Mouse (Mus musculus): ENCODE data around the gene Eif2b2. TPM values are rescaled to one million over a fixed set of nuclear protein-coding genes. Genes with fewer than 3 reads are reported as not detected.

The Eif2b2 gene
- total RNA-seq, 2 experiments from 2014 or later = 26.4 to 68.9 TPM

DNA sequence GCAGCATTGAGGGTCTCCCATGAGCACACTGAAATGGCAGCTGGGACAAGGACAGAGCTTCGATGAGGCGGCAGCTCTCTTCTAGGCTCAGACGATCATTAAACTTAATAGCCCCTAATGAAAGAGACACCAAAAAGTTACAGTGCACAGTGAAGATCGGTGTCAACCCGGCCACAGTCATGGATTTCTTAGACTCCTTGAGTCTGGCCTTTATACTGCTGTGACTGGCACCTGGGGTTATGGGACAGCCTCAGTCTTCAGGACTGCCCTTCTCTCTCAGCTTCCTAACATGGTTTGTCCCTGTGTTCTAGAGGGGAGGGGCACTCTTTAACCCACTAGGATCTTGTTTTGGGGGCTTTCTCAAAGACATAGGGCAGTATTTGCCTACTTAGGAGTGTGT, 18.3 kb downstream of the Eif2b2 start:
- no peak for ATAC-seq (ENCODE audit: poor library complexity, severe bottlenecking)

DNA sequence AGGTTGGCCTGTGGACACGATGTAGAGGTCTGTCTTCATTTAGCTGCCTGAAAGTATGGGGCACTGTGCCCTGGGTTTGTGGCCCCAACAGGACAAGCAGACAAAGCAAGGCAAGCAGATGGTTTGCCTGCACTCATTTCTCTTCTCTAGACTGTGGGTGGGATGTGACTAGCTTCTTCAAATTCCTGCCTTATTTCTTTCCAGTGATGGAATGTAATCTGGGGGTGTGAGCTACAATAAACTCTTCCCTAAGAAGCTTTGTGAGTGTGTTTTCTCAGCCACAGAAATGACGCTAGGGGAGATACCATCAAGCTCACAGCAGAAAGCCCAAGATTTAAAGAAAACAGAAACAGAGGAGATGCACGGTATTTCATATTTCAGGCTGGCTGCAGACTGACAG, 32.8 kb downstream of the Eif2b2 start:
- no peak for ATAC-seq (ENCODE audit: poor library complexity, severe bottlenecking)

DNA sequence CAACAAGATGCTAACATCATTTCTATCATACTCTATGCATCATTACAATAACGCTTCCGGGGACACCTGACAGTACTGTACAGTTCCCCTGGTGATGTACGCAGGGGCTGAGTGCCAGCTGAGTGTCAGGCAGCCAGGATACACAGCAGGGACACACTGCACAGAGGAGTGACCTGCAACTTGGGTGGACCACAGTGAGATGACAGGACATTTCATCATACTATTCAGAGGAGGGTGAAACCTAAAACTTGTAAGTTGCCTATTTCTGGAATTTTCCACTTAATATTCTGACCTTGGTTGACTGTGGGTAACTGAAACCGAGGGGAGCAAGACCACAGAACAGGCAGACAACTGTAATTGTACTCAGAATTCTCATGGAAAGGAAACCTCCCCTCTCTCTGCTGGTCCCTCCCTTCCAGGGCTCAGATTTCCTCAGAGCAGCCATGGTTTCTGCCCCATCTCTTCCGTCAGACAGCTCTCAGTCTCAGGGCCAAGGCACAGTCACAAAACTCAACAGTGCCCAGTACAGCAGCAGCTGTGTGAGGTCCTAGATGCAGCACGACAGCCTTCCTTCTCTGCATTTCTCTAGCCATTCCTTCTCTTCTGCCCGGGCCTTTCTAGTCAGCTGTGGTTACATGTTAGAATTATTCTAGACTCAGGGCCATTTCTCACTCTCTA, 36.9 kb downstream of the Eif2b2 start:
- ATAC-seq (ENCODE audit: poor library complexity, severe bottlenecking) = peak; percentile 12; the same call in 1 of the 2 replicates

DNA sequence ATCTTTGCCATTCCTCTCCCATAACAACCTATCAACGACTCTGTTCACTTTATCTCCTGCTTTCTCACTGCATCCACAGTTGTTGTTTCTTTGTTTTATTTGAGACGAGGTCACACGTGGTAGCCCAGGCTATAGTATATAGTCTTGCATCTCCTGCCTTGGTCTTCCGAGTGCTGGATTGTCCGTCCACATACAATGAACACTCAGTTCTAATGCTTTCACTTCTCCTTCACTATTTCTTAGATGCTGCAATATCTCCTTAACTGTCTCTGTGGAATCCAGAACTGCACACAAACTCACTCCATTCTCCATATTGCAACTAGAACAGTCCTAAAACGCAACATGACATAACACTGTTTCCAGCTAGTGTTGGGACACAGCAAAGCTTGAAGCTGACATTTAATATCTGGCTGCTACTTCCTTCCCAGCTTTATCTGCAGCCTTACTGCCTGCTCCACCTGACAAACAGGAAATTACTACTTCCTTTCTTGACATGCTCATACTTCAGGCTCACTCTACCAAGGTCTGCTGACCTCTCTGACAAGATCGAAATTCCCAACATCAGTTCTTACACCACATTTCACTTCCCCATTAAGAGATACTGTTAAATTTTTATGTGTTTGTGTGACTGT, 37.8 kb downstream of the Eif2b2 start:
- peak; percentile 87 for ATAC-seq (ENCODE audit: poor library complexity, severe bottlenecking)

DNA sequence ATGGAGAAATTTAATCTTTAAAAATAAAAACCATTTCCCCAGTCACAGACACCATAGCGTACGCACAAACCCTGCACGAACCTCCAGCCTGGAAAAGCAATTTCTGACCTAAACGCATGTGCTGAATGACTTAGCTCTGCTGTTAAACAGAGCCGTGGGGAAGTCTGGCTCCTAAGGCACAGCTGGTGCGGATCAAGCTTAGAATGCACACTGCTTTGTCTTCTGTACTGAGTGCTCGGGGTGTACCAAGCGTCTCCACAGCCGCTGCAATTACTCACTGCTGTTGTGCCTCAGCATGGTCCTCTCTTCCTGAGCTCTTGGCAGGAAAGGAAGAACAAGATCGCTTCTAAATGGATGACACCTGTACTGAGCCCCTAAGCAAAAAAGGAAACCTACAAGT, 43.2 kb downstream of the Eif2b2 start:
- ATAC-seq (ENCODE audit: poor library complexity, severe bottlenecking) = no peak

DNA sequence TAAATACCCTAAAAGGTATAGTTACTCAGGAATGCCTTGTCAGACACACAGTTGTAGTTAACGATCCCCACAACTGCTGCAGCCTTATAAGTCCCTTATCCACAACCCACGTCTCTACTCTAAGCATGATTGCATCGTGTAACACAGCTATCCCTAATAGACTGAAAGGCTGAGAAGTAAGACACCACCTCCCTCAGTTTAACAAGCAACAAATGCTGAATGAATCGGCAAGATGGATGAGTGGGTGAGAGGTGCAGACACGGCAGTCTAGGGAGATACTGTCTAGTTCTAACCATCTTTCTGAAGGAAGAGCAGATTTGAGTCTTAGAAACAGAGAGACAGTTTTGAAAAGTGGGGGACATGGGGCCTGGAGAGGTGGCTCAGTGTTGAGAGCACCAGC, 43.9 kb downstream of the Eif2b2 start:
- no peak for ATAC-seq (ENCODE audit: poor library complexity, severe bottlenecking)

DNA sequence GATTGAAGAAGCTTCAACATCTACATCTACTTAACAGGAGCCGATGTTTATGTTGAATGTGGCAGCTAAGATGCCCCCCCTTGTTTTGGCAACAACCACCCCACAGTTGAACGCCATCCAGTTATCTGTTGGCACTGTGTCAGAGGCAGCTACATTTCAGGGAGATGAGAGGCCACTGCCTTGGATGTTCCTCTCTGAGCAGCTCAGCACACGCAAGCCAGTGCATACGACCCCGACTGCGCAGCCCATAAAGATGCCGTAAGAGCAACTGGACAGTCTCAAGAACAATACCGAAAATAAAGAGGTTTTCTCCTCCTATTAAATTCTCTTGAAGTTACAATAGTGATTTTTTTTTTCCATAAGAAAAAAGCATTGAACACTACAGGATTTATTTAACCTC, 45.2 kb downstream of the Eif2b2 start:
- ATAC-seq (ENCODE audit: poor library complexity, severe bottlenecking) = no peak

DNA sequence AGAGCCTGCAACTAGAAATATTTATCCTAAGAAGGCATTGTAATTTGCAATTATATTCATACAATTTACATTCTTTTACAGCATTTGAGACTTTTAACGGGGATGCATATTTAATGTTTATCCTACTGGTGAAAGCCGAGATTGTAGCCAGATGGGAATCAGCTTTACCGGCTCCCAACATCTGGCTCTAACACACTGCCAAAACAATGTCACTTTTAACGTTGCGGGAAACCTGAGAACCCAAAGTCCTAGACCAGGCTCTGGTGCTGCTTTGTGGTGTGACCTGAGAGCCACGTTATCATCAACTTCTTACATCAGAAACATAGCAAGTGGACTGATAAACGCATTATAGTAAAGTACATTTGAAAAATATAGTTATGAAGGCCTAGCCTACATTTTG, 45.7 kb downstream of the Eif2b2 start:
- ATAC-seq (ENCODE audit: poor library complexity, severe bottlenecking) = no peak

DNA sequence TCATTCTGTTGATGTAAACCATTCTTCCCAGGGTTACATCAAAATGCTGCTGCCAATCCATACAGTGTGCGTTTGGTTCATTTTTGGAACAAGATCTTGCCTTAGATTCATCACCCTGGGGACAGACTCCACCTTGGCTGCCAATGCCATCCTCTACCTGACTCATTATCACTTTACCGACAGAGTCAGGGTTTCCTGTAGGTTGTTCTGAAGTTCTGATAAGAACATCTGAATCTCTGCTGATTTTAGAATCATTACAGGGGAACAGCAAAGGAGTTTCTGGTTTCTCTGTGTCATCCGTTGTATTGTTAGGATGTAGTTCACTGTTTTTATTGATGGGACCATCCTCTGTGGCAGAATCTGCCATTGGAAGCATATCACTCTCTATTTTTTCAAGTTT, 47.0 kb downstream of the Eif2b2 start:
- ATAC-seq (ENCODE audit: poor library complexity, severe bottlenecking) = no peak

DNA sequence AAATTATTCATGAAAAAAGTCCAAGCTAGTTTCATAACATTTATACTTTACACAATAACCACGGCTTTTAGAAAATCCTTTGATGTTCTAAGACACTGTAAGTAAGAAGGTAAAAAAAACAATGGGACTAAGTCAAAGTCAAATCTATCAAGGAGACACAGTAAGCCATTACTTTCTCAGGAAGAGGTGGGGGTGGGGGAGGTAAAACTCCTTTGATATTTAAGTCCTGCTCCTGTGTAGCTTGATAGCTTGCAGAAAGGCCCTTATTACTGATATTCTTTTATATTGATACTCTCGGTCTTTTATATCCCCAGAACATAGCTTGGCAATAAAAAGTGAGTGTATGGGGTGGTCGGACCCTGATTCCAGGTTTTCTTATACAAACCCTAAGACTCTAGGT, 50.5 kb downstream of the Eif2b2 start:
- no peak for ATAC-seq (ENCODE audit: poor library complexity, severe bottlenecking)

DNA sequence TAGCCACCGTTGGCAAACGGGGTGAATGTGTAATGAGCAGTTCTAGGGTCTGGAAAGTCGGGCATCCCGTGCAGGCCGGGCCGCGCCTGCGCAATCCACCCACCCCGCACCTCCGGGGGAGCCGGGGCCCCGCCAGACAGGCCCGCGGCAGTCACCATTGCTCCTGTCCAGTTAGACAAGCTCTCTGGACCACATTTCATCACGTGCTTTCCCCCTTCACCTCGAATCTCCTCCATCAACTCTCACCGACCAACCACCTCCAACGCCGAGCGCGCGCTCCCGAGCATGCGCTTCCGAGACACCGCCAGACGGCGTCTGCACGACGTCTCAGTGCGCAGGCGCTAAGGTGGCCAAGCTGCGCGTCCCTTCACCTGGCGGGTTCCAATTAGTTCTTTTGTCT, 51.0 kb downstream of the Eif2b2 start, which contains the start of gene Mlh3:
Mlh3 (minus strand) TSS at position 281 of the 400 bp plus-strand sequence.
- peak; percentile 94 for ATAC-seq (ENCODE audit: poor library complexity, severe bottlenecking)

DNA sequence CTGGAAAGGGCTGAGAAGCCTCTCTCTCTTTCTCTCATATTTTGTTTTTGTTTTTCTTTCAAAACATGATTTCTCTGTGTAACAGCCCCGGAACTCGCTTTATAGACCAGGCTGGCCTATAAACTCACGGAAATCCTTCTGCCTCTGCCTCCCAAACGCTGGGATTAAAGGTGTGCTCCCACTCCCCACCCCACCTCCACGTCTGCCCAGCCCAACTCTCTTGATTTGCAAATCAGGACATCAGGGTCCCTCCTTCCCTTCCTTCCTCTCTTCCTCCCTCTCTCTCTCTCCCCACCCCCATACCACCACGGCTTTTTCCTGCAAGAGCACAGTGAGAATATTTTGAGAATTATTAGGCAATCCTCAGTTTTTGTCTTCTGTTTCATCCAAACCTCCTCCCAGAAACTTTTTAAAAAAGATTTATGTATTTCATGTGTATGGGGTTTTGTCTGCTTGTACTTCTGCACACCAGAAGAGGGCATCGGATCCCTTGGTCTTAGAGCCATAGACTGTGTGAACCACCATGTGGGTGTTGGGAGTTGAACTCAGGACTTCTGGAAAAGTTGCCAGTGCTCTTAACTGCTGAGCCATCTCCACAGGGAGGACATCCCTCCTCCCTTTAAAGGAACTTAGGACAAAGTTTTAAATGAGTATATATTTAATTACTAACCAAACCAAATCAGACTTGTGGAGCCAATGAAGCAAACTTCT, 52.0 kb downstream of the Eif2b2 start:
- no peak for ATAC-seq (ENCODE audit: poor library complexity, severe bottlenecking)

DNA sequence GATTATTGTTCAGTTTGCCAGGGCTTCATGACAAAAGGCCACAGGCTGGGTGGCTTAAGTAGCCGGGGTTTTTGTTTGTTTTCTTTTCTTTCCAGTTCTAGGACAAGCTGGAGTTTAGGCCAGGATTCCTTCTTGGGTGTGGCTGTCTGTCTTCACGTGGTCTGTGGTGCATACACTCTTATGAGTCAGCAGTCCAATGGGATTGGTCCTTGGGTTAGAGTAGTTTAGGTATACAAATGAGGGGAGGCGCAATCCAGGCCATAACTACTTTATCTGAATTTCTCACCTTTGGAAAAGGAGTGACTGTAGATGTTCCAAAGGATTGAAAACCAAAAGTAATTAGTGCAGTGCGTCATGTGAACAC, 52.5 kb downstream of the Eif2b2 start:
- no peak for ATAC-seq (ENCODE audit: poor library complexity, severe bottlenecking)

DNA sequence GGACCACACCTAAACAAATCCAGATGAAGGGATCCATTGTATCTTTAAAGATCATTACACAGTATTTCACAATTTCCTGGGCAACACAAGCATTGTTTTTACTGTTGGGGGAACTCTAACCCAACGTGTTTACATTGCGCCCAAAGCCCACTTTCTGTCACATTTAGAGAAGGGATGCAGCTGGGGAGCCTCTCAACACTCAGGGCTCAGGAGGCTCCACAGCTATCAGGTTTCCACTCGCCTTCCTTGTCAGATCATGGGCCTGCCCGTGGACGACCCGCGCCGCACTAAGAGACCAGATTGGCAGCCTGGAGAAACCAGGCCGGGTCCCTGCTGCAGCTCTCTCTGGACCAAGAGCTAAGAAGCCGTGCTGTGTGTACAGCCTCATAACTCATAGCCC, 54.2 kb downstream of the Eif2b2 start:
- ATAC-seq (ENCODE audit: poor library complexity, severe bottlenecking) = no peak

Other genes starting within 250 kb of the Eif2b2 start
- 98.7 and 109 TPM in 2 replicates for gene Fcf1, start 248.6 kb upstream of the Eif2b2 start, total RNA-seq (2015)
- gene Fcf1, start 248.6 kb upstream of the Eif2b2 start, total RNA-seq (2017) = 88.8 and 107 TPM in 2 replicates
- 22.0 and 24.6 TPM in 2 replicates for gene Arel1, start 248.6 kb upstream of the Eif2b2 start, total RNA-seq (2015)
- 34.3 and 34.4 TPM in 2 replicates for gene Arel1, start 248.6 kb upstream of the Eif2b2 start, total RNA-seq (2017)
- gene Ylpm1, start 223.2 kb upstream of the Eif2b2 start, total RNA-seq (2015) = 40.5 and 44.3 TPM in 2 replicates
- 31.0 and 35.2 TPM in 2 replicates for gene Ylpm1, start 223.2 kb upstream of the Eif2b2 start, total RNA-seq (2017)
- 1.6 and 3.1 TPM in 2 replicates for gene Prox2, start 108.7 kb upstream of the Eif2b2 start, total RNA-seq (2015)
- 2.0 and 6.0 TPM in 2 replicates for gene Prox2, start 108.7 kb upstream of the Eif2b2 start, total RNA-seq (2017)
- 68.1 and 91.8 TPM in 2 replicates for gene Dlst, start 108.6 kb upstream of the Eif2b2 start, total RNA-seq (2015)
- gene Dlst, start 108.6 kb upstream of the Eif2b2 start, total RNA-seq (2017) = 166 and 175 TPM in 2 replicates
- 0.04 TPM in 1 of 2 replicates, not detected in the other for gene Rps6kl1, start 68.2 kb upstream of the Eif2b2 start, total RNA-seq (2015)
- gene Rps6kl1, start 68.2 kb upstream of the Eif2b2 start, total RNA-seq (2017) = 0.15 TPM in 1 of 2 replicates, not detected in the other
- 0.14 and 0.33 TPM in 2 replicates for gene Pgf, start 41.7 kb upstream of the Eif2b2 start, total RNA-seq (2015)
- 0.18 TPM in 1 of 2 replicates, not detected in the other for gene Pgf, start 41.7 kb upstream of the Eif2b2 start, total RNA-seq (2017)
- 3.7 and 4.1 TPM in 2 replicates for gene Mlh3, start 51.1 kb downstream of the Eif2b2 start, total RNA-seq (2015)
- 6.6 and 7.1 TPM in 2 replicates for gene Mlh3, start 51.1 kb downstream of the Eif2b2 start, total RNA-seq (2017)
- gene Acyp1, start 69.0 kb downstream of the Eif2b2 start, total RNA-seq (2015) = 40.9 and 41.2 TPM in 2 replicates
- 26.2 and 49.4 TPM in 2 replicates for gene Acyp1, start 69.0 kb downstream of the Eif2b2 start, total RNA-seq (2017)
- not detected in 2 replicates for gene Zc2hc1c, start 69.1 kb downstream of the Eif2b2 start, total RNA-seq (2015)
- gene Zc2hc1c, start 69.1 kb downstream of the Eif2b2 start, total RNA-seq (2017) = 0.04 TPM in 1 of 2 replicates, not detected in the other
- 40.9 TPM in 2 replicates for gene Nek9, start 119.9 kb downstream of the Eif2b2 start, total RNA-seq (2015)
- gene Nek9, start 119.9 kb downstream of the Eif2b2 start, total RNA-seq (2017) = 25.1 and 27.9 TPM in 2 replicates
- 297 and 300 TPM in 2 replicates for gene Tmed10, start 155.4 kb downstream of the Eif2b2 start, total RNA-seq (2015)
- 128 and 157 TPM in 2 replicates for gene Tmed10, start 155.4 kb downstream of the Eif2b2 start, total RNA-seq (2017)